Mouse (Mus musculus) ES-E14 (cell line): ENCODE measurements around the gene Ctnnd2.

Source experiments
- CHD2 ChIP-seq: IDR thresholded peaks from 2 replicates; pipeline ENCODE4 v1.6.1; 2014; ENCODE audit warnings: mild to moderate bottlenecking, low read depth, low read length, inconsistent platforms
- HCFC1 ChIP-seq: IDR thresholded peaks from 2 replicates; pipeline ENCODE4 v1.6.1; 2012; ENCODE audit warnings: low read length, inconsistent platforms, borderline replicate concordance; ENCODE audit not compliant: insufficient read depth
- MAFK ChIP-seq: IDR thresholded peaks from 2 replicates; pipeline ENCODE4 v1.6.1; 2014; ENCODE audit warnings: mild to moderate bottlenecking, low read depth, low read length, inconsistent platforms; ENCODE audit not compliant: insufficient read depth
- ZC3H11A ChIP-seq: IDR thresholded peaks from 2 replicates; pipeline ENCODE4 v1.6.1; 2012; ENCODE audit warnings: low read depth, mild to moderate bottlenecking, inconsistent platforms, low read length, borderline replicate concordance
- ZNF384 ChIP-seq: IDR thresholded peaks from 2 replicates; pipeline ENCODE4 v1.6.1; 2012; ENCODE audit warnings: low read depth, low read length, inconsistent platforms

DNA sequence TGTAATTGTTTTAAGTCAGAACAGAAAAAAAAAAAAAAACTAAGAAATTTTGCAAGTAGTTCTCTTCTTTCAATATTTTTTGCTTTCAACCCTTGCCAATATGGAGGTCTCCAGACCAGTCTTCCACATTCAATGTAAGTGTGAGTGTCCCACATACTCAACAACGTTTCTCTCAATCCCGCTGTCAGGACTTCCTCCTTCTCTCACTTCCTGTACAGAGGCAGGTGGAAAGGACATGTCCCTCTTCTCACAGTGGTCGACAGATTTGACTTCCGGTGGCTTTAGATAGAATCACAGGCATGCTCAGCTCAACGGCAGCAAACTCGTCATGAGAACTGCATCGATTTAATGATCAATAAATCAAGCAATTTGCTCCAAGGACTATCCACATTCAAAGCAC lies 791.7 kb downstream of the Ctnnd2 start:
- TF ChIP-seq ZNF384 (no peak), MAFK (no peak), ZC3H11A (no peak), CHD2 (no peak), HCFC1 (no peak)
